Mouse (Mus musculus) large intestine, adult 2 months (tissue): ENCODE data around the gene Efcab11. TPM values are rescaled to one million over a fixed set of nuclear protein-coding genes. Genes with fewer than 3 reads are reported as not detected.
"Not testable (repeated sequence)": the region's sequence is repeated elsewhere in the genome, so short reads cannot be mapped to it uniquely, and the experiment has no call there.

Experiments used
- DNase-seq: peaks from one replicate; pipeline ENCODE4 v3.0.0-alpha.2; 2012; ENCODE audit warnings: low read depth, low spot score
- WGBS: fragments of 180-500 bp; shearing (Covaris S2); methylation state at CpG from one replicate; pipeline ENCODE4 v1.1.7; 2018; 5-methylcytosine and 5-hydroxymethylcytosine counted together
- polyA plus RNA-seq: library from polyadenylated mRNA; depleted of rRNA; stranded (reverse); fragments of >200 nt; gene quantifications from 2 replicates; pipeline ENCODE4 v1.2.3, GENCODE M21; 2012

Gene Efcab11
- polyA plus RNA-seq, 1 experiment = 1.1 TPM

GRCm38 (mm10) chr12:99821309-99821934 is 62.8 kb downstream of the Efcab11 start:
- DNase-seq = no peak
- WGBS = 88% methylated on average over 12 of the region's 12 CpGs

GRCm38 (mm10) chr12:99819186-99819974 is 64.9 kb downstream of the Efcab11 start:
- DNase-seq = no peak
- 55% methylated on average over 4 of the region's 4 CpGs for WGBS

GRCm38 (mm10) chr12:99818006-99818405 is 66.2 kb downstream of the Efcab11 start:
- WGBS = 97% methylated on average over 16 of the region's 16 CpGs
- not testable (repeated sequence) for DNase-seq

GRCm38 (mm10) chr12:99815244-99815643 is 69.0 kb downstream of the Efcab11 start:
- DNase-seq = peak; percentile 11

GRCm38 (mm10) chr12:99807891-99808290 is 76.3 kb downstream of the Efcab11 start:
- 77% methylated on average over 5 of the region's 5 CpGs for WGBS
- no peak for DNase-seq

More at GRCm38 (mm10) chr12:99815244-99815643, 69.0 kb downstream of the Efcab11 start:
- WGBS = 22% methylated on average over 8 of the region's 8 CpGs

- 88% methylated on average over 7 of the region's 7 CpGs for WGBS
Measured at GRCm38 (mm10) chr12:99806741-99807140, 77.5 kb downstream of the Efcab11 start.

GRCm38 (mm10) chr12:99795921-99796320 is 88.3 kb downstream of the Efcab11 start:
- no peak for DNase-seq
- WGBS = 58% methylated on average over 2 of the region's 2 CpGs

More at GRCm38 (mm10) chr12:99806741-99807140, 77.5 kb downstream of the Efcab11 start:
- DNase-seq = not testable (repeated sequence)

GRCm38 (mm10) chr12:99794792-99795620 is 89.2 kb downstream of the Efcab11 start:
- WGBS = 71% methylated on average over 7 of the region's 7 CpGs

GRCm38 (mm10) chr12:99794158-99794515 is 90.1 kb downstream of the Efcab11 start:
- WGBS = 93% methylated on average over 4 of the region's 4 CpGs
- no peak for DNase-seq

More at GRCm38 (mm10) chr12:99794792-99795620, 89.2 kb downstream of the Efcab11 start:
- DNase-seq = no peak

GRCm38 (mm10) chr12:99793465-99794157 is 90.6 kb downstream of the Efcab11 start:
- DNase-seq = no peak
- 63% methylated on average over 10 of the region's 10 CpGs for WGBS

GRCm38 (mm10) chr12:99789283-99789960 is 94.8 kb downstream of the Efcab11 start:
- no peak for DNase-seq
- WGBS = 64% methylated on average over 5 of the region's 5 CpGs

GRCm38 (mm10) chr12:99781774-99782173 is 102.5 kb downstream of the Efcab11 start:
- 93% methylated on average over 5 of the region's 5 CpGs for WGBS
- DNase-seq = no peak

- no peak for DNase-seq
- 84% methylated on average over 3 of the region's 3 CpGs for WGBS
Measured at GRCm38 (mm10) chr12:99780396-99780795, 103.8 kb downstream of the Efcab11 start.

- WGBS = 88% methylated on average over 7 of the region's 7 CpGs
- DNase-seq = no peak
Measured at GRCm38 (mm10) chr12:99779908-99780307, 104.3 kb downstream of the Efcab11 start.

GRCm38 (mm10) chr12:99776497-99777139 is 107.6 kb downstream of the Efcab11 start:
- no peak for DNase-seq
- 66% methylated on average over 8 of the region's 8 CpGs for WGBS

- whole genome bisulfite sequencing = 72% methylated on average over 2 of the region's 2 CpGs
- DNase-seq = no peak
Measured at GRCm38 (mm10) chr12:99774864-99775263, 109.4 kb downstream of the Efcab11 start.

GRCm38 (mm10) chr12:99773636-99774193 is 110.5 kb downstream of the Efcab11 start:
- DNase-seq = no peak
- WGBS = 71% methylated on average over 5 of the region's 5 CpGs

GRCm38 (mm10) chr12:99771018-99771417 is 113.2 kb downstream of the Efcab11 start:
- DNase-seq = no peak
- 70% methylated on average over 7 of the region's 7 CpGs for WGBS
